In genomic region chr9:99628581-99628980, GRCm38 (mm10) we compare ENCODE assay signal across 11 mouse cellular contexts. TPM values are rescaled to one million over a fixed set of nuclear protein-coding genes. Genes with fewer than 3 reads are reported as not detected.
A peak's percentile ranks its signal among the peaks of the same experiment; 100 is the strongest.
DNase-seq lines count a peak whose midpoint lies in the region; ATAC-seq and TF ChIP-seq lines count a peak whose summit lies in the region.
"Had no signal": no experiment of that assay in that cellular context is flagged by ENCODE, and none has a peak within 500 bp of the region (broad histone marks: within the 10 kb centered on the region; RNA-seq: fewer than 3 reads in every experiment).

No protein-coding gene starts in this region.

- 0 out of 2 replicates have a peak overlapping the region, but pooled peaks have one; percentile 75 for H3K9ac ChIP-seq in forebrain, embryonic 15.5 days (replicated peaks)
- no peak overlapping the region for H3K9ac ChIP-seq in limb, embryonic 12.5 days (replicated peaks)
- H3K9ac ChIP-seq in stomach, embryonic 15.5 days = no peak overlapping the region

- H3K4me3 ChIP-seq in layer of hippocampus, adult 2 months = peak overlapping the region; percentile 80
- peak overlapping the region; percentile 81 for H3K4me3 ChIP-seq in forebrain, embryonic 15.5 days
- H3K4me3 ChIP-seq in limb, embryonic 12.5 days (replicated peaks) = peak overlapping the region; percentile 65; the same call in 1 of the 2 replicates
- no peak overlapping the region for H3K4me3 ChIP-seq in stomach, embryonic 15.5 days (replicated peaks)

- H3K36me3 ChIP-seq in forebrain, embryonic 15.5 days = no peaks in the 10 kb centered on the region
- peaks cover 12% of the 10 kb centered on the region for H3K36me3 ChIP-seq in limb, embryonic 12.5 days
- H3K36me3 ChIP-seq in stomach, embryonic 15.5 days = no peaks in the 10 kb centered on the region
- H3K36me3 ChIP-seq: G1E had no signal

- peak overlapping the region; percentile 82 for H3K4me2 ChIP-seq in forebrain, embryonic 15.5 days (replicated peaks)
- peak overlapping the region; percentile 75 for H3K4me2 ChIP-seq in limb, embryonic 12.5 days
- H3K4me2 ChIP-seq in stomach, embryonic 15.5 days = peak overlapping the region; percentile 83; the same call in 1 of the 2 replicates

- peaks cover 37% of the 10 kb centered on the region for H3K4me1 ChIP-seq in forebrain, embryonic 15.5 days
- peaks cover 28% of the 10 kb centered on the region for H3K4me1 ChIP-seq in limb, embryonic 12.5 days (replicated peaks)
- peaks cover 3% of the 10 kb centered on the region; the same call in 1 of the 2 replicates for H3K4me1 ChIP-seq in stomach, embryonic 15.5 days

- 56% methylated on average over 4 of the region's 4 CpGs for WGBS in forebrain, embryonic 15.5 days
- 61% methylated on average over 4 of the region's 4 CpGs for WGBS in limb, embryonic 12.5 days
- 64% methylated on average over 4 of the region's 4 CpGs for WGBS in stomach, embryonic 15.5 days

- no peaks in the 10 kb centered on the region for H3K9me3 ChIP-seq in forebrain, embryonic 15.5 days
- H3K9me3 ChIP-seq in limb, embryonic 12.5 days = no peaks in the 10 kb centered on the region
- no peaks in the 10 kb centered on the region for H3K9me3 ChIP-seq in stomach, embryonic 15.5 days
- H3K9me3 ChIP-seq: G1E had no signal

- no peak for TF ChIP-seq CTCF in layer of hippocampus, adult 2 months (conservative IDR thresholded peaks at IDR 0.05)

- ATAC-seq in forebrain, embryonic 15.5 days (replicated peaks) = no peak
- no peak for ATAC-seq in limb, embryonic 12.5 days (ENCODE audit: insufficient number of reproducible peaks, insufficient read depth, low FRiP score, low TSS enrichment, low read depth)
- no peak for ATAC-seq in stomach, embryonic 15.5 days (ENCODE audit: insufficient read depth, low FRiP score, low read depth)
- no peak for ATAC-seq in frontal cortex, adult (ENCODE audit: low TSS enrichment)

- H3K27me3 ChIP-seq in forebrain, embryonic 15.5 days = no peaks in the 10 kb centered on the region
- no peaks in the 10 kb centered on the region for H3K27me3 ChIP-seq in limb, embryonic 12.5 days
- no peaks in the 10 kb centered on the region for H3K27me3 ChIP-seq in stomach, embryonic 15.5 days (replicated peaks)

- H3K27ac ChIP-seq in layer of hippocampus, adult 2 months = peak overlapping the region; percentile 99
- peak overlapping the region; percentile 88 for H3K27ac ChIP-seq in forebrain, embryonic 15.5 days (replicated peaks)
- H3K27ac ChIP-seq in limb, embryonic 12.5 days = no peak overlapping the region
- no peak overlapping the region for H3K27ac ChIP-seq in stomach, embryonic 15.5 days

- DNase-seq in layer of hippocampus, adult 2 months (ENCODE audit: low spot score in 2 of 2) = no peak
- DNase-seq in layer of hippocampus, adult 11-12 months (ENCODE audit: low spot score) = no peak
- no peak for DNase-seq in thymus, postnatal 36 days

RNA-seq across cellular contexts. Expression of gene Dzip1l, which starts 0.7 kb away (rescaled TPM):
- 10 to 100 TPM; 24.1 to 24.4 TPM for total RNA-seq in layer of hippocampus, adult 2 months (2021)
- polyA plus RNA-seq in forebrain, embryonic 15.5 days (2015; fragmentation: Nextera tagmentation; extraction: Ambion mirVana) = 13.3 TPM in 2 replicates
- 26.7 and 27.7 TPM in 2 replicates for polyA plus RNA-seq in limb, embryonic 12.5 days (2016; fragmentation: Nextera tagmentation; extraction: Ambion mirVana)
- polyA plus RNA-seq in stomach, embryonic 15.5 days (2015; fragmentation: Nextera tagmentation; extraction: Ambion mirVana) = 15.6 and 17.6 TPM in 2 replicates
- total RNA-seq: megakaryocyte-erythroid progenitor cell, adult 5-6 weeks had no signal
- polyA plus RNA-seq: G1E had no signal

RNA-seq across cellular contexts. Expression of gene A4gnt, which starts 16.3 kb away (rescaled TPM):
- under 1 TPM in 1 of 2 experiments, not detected in 1; 0.12 TPM for total RNA-seq in layer of hippocampus, adult 2 months (2021)
- polyA plus RNA-seq in forebrain, embryonic 15.5 days (2015; fragmentation: Nextera tagmentation; extraction: Ambion mirVana) = not detected in 2 replicates
- not detected in 2 replicates for polyA plus RNA-seq in limb, embryonic 12.5 days (2016; fragmentation: Nextera tagmentation; extraction: Ambion mirVana)
- polyA plus RNA-seq in stomach, embryonic 15.5 days (2015; fragmentation: Nextera tagmentation; extraction: Ambion mirVana) = 0.55 and 1.2 TPM in 2 replicates
- total RNA-seq: layer of hippocampus, postnatal 25 days; megakaryocyte-erythroid progenitor cell, adult 5-6 weeks had no signal
- polyA plus RNA-seq: G1E; spleen, adult 2 months had no signal

RNA-seq across cellular contexts. Expression of gene Dbr1, which starts 53.0 kb away (rescaled TPM):
- 10 to 100 TPM; 12.5 to 16.1 TPM for total RNA-seq in layer of hippocampus, adult 2 months (2021)
- 28.9 and 31.6 TPM in 2 replicates for polyA plus RNA-seq in forebrain, embryonic 15.5 days (2015; fragmentation: Nextera tagmentation; extraction: Ambion mirVana)
- polyA plus RNA-seq in limb, embryonic 12.5 days (2016; fragmentation: Nextera tagmentation; extraction: Ambion mirVana) = 32.7 and 34.1 TPM in 2 replicates
- 26.1 and 29.0 TPM in 2 replicates for polyA plus RNA-seq in stomach, embryonic 15.5 days (2015; fragmentation: Nextera tagmentation; extraction: Ambion mirVana)

RNA-seq across cellular contexts. Expression of gene Armc8, which starts 59.9 kb away (rescaled TPM):
- 10 to 100 TPM; 57.8 to 58.0 TPM for total RNA-seq in layer of hippocampus, adult 2 months (2021)
- 59.9 and 60.2 TPM in 2 replicates for polyA plus RNA-seq in forebrain, embryonic 15.5 days (2015; fragmentation: Nextera tagmentation; extraction: Ambion mirVana)
- polyA plus RNA-seq in limb, embryonic 12.5 days (2016; fragmentation: Nextera tagmentation; extraction: Ambion mirVana) = 22.4 and 22.5 TPM in 2 replicates
- polyA plus RNA-seq in stomach, embryonic 15.5 days (2015; fragmentation: Nextera tagmentation; extraction: Ambion mirVana) = 23.9 and 24.9 TPM in 2 replicates

Comparison
In these comparisons a context has a peak if more than half of its experiments do, and no peak if none do; other contexts are left out.
1. H3K27ac ChIP-seq: peak in layer of hippocampus, adult 2 months (single experiment) and forebrain, embryonic 15.5 days (single experiment); none in limb, embryonic 12.5 days (single experiment) and stomach, embryonic 15.5 days (single experiment).
2. Peak in every context shown above with its lines, with median percentiles within 50 percentile points of each other: H3K4me2 ChIP-seq.